Mouse (Mus musculus) limb, embryonic 15.5 days (tissue): ENCODE measurements around the gene Rdx. TPM values are rescaled to one million over a fixed set of nuclear protein-coding genes. Genes with fewer than 3 reads are reported as not detected.

Experiments used
- ATAC-seq: fragments of 200-750 bp; cut with Nextera tagmentation; 2 replicates; pipeline ENCODE4 v1.8.0; 2017; ENCODE audit warnings: low read depth, moderate TSS enrichment; ENCODE audit not compliant: insufficient number of reproducible peaks, low FRiP score, low TSS enrichment
- H3K27ac ChIP-seq: fragments of 300-500 bp; sonication (generic); 2 replicates; pipeline ENCODE4 v1.5.1; 2015; ENCODE audit warnings: moderate library complexity, mild to moderate bottlenecking, inconsistent platforms
- H3K27me3 ChIP-seq: fragments of 300-500 bp; sonication (generic); 2 replicates; pipeline ENCODE4 v1.6.1; 2015; ENCODE audit warnings: inconsistent platforms
- H3K36me3 ChIP-seq: fragments of 300-500 bp; sonication (generic); 2 replicates; pipeline ENCODE4 v1.6.1; 2015; ENCODE audit warnings: inconsistent platforms
- H3K4me1 ChIP-seq: fragments of 300-500 bp; sonication (generic); 2 replicates; pipeline ENCODE4 v1.6.1; 2015; ENCODE audit warnings: inconsistent platforms
- H3K4me2 ChIP-seq: fragments of 300-500 bp; sonication (generic); 2 replicates; pipeline ENCODE4 v1.6.1; 2015; ENCODE audit warnings: mild to moderate bottlenecking, inconsistent platforms
- H3K4me3 ChIP-seq: fragments of 300-500 bp; sonication (generic); 2 replicates; pipeline ENCODE4 v1.5.1; 2015; ENCODE audit warnings: mild to moderate bottlenecking, inconsistent platforms
- H3K9ac ChIP-seq: fragments of 300-500 bp; sonication (generic); 2 replicates; pipeline ENCODE4 v1.6.1; 2015; ENCODE audit warnings: inconsistent platforms
- H3K9me3 ChIP-seq: fragments of 300-500 bp; sonication (generic); 2 replicates; pipeline ENCODE4 v1.6.1; 2016; ENCODE audit warnings: inconsistent platforms
- WGBS: fragments of 180-500 bp; shearing (Covaris S2); methylation state at CpG from one replicate; pipeline ENCODE4 v1.1.7; 2015; 5-methylcytosine and 5-hydroxymethylcytosine counted together
- microRNA-seq: library from miRNA; unstranded; fragments of <30 nt; microRNA quantifications from one replicate; pipeline ENCODE4, GENCODE M21; 2016
- polyA plus RNA-seq: library from polyadenylated mRNA; unstranded; fragments of >200 nt; fragmentation: Nextera tagmentation; extraction: Ambion mirVana; gene quantifications from 2 replicates; pipeline ENCODE4 v1.2.1, GENCODE M21; 2015

Rdx gene
- polyA plus RNA-seq, 1 experiment from 2014 or later: 111 TPM

GRCm38 (mm10) chr9:52125225-52125624, 78.3 kb downstream of the Rdx start:
- Histone ChIP-seq H3K27me3 (no peaks in the 10 kb centered on the region), H3K4me1 (no peaks in the 10 kb centered on the region), H3K36me3 (peaks cover 9% of the 10 kb centered on the region; the same call in 1 of the 2 replicates), H3K4me3 (no peak overlapping the region), H3K9ac (no peak overlapping the region), H3K27ac (no peak overlapping the region), H3K4me2 (no peak overlapping the region), H3K9me3 (no peaks in the 10 kb centered on the region)
- WGBS: 92% methylated on average over 6 of the region's 6 CpGs
- ATAC-seq: no peak

- H3K27me3 ChIP-seq: no peaks in the 10 kb centered on the region
- H3K9ac ChIP-seq: no peak overlapping the region
- H3K4me3 ChIP-seq: no peak overlapping the region
- no peak overlapping the region for H3K27ac ChIP-seq
- no peak overlapping the region for H3K4me2 ChIP-seq
- H3K36me3 ChIP-seq: peaks cover 5% of the 10 kb centered on the region; the same call in 1 of the 2 replicates
- 68% methylated on average over 4 of the region's 4 CpGs for WGBS
- ATAC-seq: no peak
- no peaks in the 10 kb centered on the region for H3K4me1 ChIP-seq
- no peaks in the 10 kb centered on the region for H3K9me3 ChIP-seq
These were observed 83.4 kb downstream of the Rdx start for GRCm38 (mm10) chr9:52130348-52130747.

GRCm38 (mm10) chr9:52132771-52133170, 85.8 kb downstream of the Rdx start:
- no peaks in the 10 kb centered on the region for H3K4me1 ChIP-seq
- H3K4me2 ChIP-seq: no peak overlapping the region
- H3K27ac ChIP-seq: no peak overlapping the region
- H3K27me3 ChIP-seq: no peaks in the 10 kb centered on the region
- no peak overlapping the region for H3K4me3 ChIP-seq
- ATAC-seq: no peak
- WGBS: 82% methylated on average over 2 of the region's 2 CpGs
- H3K9me3 ChIP-seq: no peaks in the 10 kb centered on the region
- H3K36me3 ChIP-seq: no peaks in the 10 kb centered on the region
- H3K9ac ChIP-seq: no peak overlapping the region

Small RNA genes within 50 kb of the gene (microRNA-seq; reads per million reads assigned to microRNA genes)
- gene Gm27686 (not detected), gene Mir6244 (not detected)

Other genes starting within 250 kb of the Rdx start
- 71.8 and 77.8 TPM in 2 replicates for gene Fdx1, start 83.6 kb upstream of the Rdx start, polyA plus RNA-seq
- gene Zc3h12c, start 121.4 kb downstream of the Rdx start, polyA plus RNA-seq: 2.8 and 2.9 TPM in 2 replicates